Mouse (Mus musculus) right cerebral cortex, postnatal 25 days (tissue): Measurements from ENCODE around the gene Tcte1.

Source experiments
- DNase-seq: peaks from one replicate; pipeline ENCODE4 v3.0.0; 2022

Tcte1 gene

DNA sequence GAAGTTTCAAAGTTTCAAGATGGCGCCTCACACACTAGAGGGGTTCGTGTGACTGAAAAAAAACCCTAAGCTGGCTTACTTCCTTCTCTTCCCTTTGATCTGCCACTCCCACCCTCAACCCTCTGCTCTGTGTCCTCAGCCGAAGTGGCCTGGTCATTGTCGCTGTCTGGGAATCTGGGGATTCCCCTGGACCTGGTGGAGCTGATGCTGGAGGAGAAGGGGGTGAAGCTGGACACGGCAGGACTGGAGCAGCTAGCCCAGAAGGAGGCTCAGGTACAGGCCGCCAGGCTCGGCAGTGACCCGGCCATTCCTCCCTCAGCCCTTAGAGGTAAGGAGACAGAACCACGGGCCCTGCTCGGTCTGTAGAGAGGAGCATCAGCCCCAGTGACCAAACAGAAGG is 7.4 kb upstream of the Tcte1 start:
- DNase-seq: no peak

DNA sequence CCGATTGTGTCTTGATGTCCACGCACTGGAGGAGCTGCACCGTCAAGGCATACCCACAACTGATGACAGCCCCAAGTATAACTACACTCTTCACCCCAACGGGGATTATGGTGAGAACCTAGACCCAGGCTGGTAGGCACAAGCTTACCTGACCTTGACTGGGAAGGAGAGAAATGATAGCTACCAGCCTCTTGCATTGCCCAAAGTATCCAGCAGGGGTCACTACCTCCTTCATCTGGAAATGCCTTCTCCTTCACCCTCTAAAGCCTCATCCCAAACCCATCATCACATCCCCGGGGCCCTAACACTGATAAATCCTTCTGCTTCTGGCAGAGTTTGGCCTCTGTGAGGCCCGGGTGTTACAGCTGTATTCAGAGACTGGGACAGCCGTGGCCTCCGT is 6.7 kb upstream of the Tcte1 start:
- DNase-seq: peak; percentile 77

DNA sequence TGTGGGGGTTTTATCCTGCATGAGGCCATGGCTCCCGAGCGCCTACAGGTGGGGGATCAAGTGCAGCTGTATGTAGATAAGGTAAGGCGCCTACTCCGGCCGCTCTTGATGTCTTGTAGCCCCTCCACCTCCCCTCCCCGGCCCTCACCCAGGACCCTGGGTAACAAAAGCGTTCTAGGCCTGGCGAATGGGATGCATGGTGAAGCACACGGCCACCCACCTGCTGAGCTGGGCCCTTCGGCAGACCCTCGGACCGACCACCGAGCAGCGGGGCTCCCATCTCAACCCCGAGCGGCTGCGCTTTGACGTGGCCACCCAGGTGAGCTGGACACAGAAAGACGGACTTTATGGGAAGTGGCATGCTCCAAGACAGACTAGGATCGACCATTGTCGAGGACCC is 6.1 kb upstream of the Tcte1 start:
- DNase-seq: no peak

GRCm38 (mm10) chr17:45517549-45518215 is 5.6 kb upstream of the Tcte1 start:
- no peak for DNase-seq

- no peak for DNase-seq
Observed at GRCm38 (mm10) chr17:45518766-45519475, 4.3 kb upstream of the Tcte1 start.

- DNase-seq: no peak
Observed at GRCm38 (mm10) chr17:45520136-45520535, 3.1 kb upstream of the Tcte1 start.

GRCm38 (mm10) chr17:45524961-45525360 is 1.7 kb downstream of the Tcte1 start:
- DNase-seq: no peak

- no peak for DNase-seq
Observed at GRCm38 (mm10) chr17:45526571-45526970, 3.3 kb downstream of the Tcte1 start.

GRCm38 (mm10) chr17:45530346-45530782 is 7.1 kb downstream of the Tcte1 start:
- peak; percentile 85 for DNase-seq

DNA sequence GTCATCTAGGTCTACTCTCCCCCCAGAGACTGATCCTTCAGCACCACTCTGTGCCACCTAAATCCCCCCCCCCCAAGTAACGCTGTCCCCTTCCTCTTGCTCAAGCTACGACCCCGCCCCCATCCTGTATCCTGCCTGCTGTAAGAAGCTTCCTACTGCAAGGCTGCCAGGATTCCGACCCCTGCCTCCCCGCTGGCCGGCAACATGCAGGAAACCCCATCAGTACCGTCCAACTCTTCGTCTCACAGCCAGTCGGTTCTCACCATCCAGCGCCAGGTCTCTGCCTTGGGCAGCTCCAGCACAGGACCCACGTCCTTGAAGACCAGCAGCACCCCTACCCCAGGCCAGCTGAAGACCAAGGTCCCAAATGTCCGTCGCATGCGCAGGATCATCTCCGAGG is 9.7 kb downstream of the Tcte1 start:
- no peak for DNase-seq

DNA sequence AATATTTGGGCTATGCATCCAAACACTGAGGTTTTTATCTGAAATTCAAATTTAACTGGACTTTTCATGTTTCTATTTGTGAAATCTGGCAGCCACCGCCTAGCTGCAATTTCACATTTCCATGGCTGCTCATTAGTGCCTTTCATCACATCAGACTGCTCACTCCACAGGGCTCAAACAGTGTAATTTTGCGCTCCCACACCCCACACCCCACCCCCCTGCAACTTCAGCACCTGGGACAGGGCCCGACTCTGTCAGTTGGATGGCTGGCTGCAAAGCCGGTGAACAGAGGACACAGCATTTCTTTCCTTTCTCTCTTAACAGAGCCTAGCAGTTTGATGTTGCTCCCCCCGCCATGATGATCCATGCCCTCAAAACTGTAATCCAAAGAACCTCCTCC is 13.0 kb downstream of the Tcte1 start:
- DNase-seq: no peak

- DNase-seq: no peak
Observed at GRCm38 (mm10) chr17:45538394-45538793, 15.2 kb downstream of the Tcte1 start.

DNA sequence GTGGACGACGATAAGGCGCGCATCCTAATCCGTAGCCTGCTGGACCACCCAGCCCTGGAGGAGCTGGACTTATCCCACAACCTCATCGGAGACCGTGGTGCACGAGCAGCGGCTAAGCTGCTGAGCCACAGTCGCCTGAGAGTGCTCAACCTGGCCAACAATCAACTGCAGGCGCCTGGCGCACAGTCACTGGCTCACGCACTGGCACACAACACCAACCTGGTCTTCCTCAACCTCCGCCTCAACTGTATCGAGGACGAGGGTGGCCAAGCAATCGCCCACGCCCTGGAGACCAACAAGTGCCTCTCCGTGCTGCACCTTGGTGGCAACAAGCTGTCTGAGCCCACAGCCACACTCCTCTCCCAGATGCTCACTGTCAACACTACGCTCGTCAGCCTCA is 16.4 kb downstream of the Tcte1 start:
- peak; percentile 46 for DNase-seq

GRCm38 (mm10) chr17:45542129-45542528 is 18.9 kb downstream of the Tcte1 start:
- no peak for DNase-seq

GRCm38 (mm10) chr17:45542705-45543104 is 19.5 kb downstream of the Tcte1 start:
- no peak for DNase-seq

DNA sequence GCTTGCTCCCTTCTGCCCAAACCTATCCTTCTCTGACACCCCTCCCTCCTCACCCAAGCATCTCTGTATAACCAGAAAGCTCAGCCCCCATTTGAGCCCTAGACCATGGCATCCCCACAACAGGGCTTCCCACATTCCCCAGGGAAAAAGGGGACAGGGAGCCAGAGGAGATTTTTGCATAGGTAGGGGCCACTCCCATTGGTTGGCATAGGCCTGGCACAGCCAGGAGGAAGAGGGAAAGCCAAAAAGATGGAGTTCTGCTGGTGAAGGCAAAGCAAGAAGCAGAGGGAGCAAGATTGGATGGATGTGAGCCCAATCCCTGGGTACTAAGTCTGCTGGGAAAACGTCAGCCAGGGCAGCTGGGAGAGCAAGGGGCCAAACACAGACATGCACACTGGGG is 19.9 kb downstream of the Tcte1 start:
- DNase-seq: peak; percentile 23

DNA sequence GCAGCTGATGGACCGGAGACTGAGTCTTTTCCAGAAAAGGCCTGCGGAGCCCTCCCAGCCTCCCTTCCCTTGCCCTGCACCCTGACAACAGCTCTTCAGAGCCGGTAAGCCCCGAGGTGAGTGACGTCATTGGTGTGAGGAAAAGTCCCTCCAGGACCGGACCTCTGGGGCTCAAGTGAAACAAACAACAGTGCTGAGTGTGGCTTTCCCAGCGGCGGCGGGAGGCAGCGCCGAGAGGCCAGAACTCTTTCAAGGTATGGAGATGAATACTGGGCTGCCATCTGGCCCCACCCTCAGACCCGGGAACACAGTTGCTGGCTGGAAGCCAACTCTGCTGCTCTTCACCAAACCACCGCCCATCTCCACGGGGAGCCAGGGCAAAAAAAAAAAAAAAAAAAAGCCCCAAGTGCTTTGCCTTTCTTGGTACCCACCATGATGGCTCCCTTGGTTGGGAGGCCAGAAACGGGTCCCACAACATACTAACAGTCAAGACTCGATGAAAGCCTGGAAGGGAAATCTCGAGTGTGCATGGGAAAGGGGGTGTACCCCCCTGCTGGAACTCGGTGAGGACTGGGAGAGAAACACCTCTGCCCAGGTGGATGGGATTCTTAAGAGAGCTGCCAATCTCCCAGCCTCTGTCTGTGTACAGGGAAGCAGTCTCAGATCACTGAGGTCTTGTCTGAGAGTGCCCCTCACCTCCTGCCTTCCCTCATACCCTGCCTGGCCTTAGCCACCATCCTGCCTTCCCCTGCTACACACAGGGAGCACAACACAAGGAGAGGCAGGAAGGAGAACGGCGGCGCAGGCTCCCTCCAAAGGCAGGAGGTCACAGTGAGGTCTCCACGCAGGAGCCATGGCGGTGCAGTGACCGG is 21.0 kb downstream of the Tcte1 start:
- DNase-seq: peak; percentile 33

DNA sequence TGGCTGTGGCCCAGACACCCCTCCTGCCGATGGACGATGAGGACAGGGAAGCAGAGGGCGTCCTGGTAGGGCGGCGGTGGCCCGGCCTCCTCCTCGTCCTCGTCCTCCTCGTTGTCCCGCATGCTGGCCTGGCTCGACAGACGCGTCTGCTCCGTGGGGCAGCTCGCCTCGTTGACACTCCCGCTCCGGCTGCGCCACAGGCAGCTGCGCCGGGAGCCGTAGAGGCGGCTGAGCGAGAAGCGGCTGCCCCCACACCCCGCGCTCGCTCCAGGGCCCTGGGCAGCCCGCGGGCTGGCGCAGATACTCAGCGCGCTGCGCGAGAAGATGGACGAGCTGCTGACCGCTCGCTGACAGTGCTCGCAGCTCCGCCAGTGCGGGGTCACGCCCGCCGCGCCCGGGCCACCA is 21.6 kb downstream of the Tcte1 start:
- DNase-seq: peak; percentile 40

- peak; percentile 42 for DNase-seq
Observed at GRCm38 (mm10) chr17:45545278-45545961, 22.2 kb downstream of the Tcte1 start.

GRCm38 (mm10) chr17:45546941-45547340 is 23.7 kb downstream of the Tcte1 start:
- peak; percentile 48 for DNase-seq

DNA sequence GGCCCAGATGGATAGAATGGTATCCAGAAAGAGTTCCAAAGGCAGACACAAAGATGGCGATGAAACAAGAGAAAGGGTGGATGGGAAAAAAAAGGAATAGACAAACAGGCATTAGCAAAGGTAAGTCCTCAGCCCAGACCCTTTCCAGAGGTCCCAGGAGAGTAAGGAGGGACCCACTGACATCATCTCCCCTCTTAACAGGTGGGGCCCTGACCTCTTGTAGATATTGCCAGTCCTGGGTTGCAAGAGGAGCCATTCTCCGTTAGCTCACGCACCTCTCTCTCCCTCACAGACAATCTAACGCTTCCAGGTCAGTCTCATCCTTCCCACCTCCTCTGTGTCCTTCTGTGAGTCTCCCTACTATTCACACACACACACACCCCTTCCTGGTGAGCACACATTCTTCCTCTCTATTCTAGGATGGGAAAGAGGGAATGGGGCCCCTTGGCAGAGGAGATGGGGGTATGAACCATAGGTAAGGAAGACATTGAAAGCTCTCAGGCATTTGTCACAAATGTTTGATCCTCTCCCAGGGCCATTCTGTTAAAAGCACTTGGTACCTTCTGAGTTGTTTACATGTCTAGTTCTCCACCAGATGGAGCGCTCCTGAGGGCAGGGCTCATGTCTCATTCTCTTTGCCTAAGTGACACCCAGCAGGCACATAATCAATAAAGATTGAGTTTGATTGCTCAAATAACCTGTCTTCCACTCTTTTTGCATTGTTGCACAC is 24.4 kb downstream of the Tcte1 start:
- no peak for DNase-seq
